Comparison of ENCODE assay signal across 16 mouse cellular contexts in the genomic region with DNA sequence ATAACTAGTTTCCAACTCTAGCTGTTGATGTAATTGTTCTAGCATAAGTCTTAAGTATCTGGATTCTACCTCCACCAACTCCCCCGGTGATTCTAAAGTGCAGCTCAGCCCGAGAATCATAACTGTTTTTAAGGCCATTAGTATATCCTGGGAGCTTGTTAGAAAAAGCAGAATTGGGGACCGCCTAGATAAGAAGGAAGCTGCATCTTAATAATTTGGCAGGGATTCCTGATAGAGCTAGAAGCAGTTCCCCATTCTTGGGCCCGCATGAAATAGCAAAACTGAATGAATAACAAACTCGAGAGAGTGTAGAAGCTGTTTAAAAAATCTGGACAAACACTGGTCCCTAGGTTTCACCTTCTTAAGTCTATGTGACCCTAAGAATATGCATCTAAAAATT. TPM values are rescaled to one million over a fixed set of nuclear protein-coding genes. Genes with fewer than 3 reads are reported as not detected.
DNase-seq lines count a peak whose midpoint lies in the region; ATAC-seq and TF ChIP-seq lines count a peak whose summit lies in the region.
"Had no signal": no experiment of that assay in that cellular context is flagged by ENCODE, and none has a peak within 500 bp of the region (broad histone marks: within the 10 kb centered on the region; RNA-seq: fewer than 3 reads in every experiment).

No protein-coding gene starts in this region.

- no peaks in the 10 kb centered on the region; the same call in 1 of the 2 replicates for H3K27me3 ChIP-seq in hindbrain, embryonic 13.5 days
- no peaks in the 10 kb centered on the region for H3K27me3 ChIP-seq in hindbrain, postnatal 0 days (ENCODE audit: insufficient read depth, low read length)
- H3K27me3 ChIP-seq in megakaryocyte, embryonic 14.5 days (replicated peaks), result no peaks in the 10 kb centered on the region
- no peaks in the 10 kb centered on the region for H3K27me3 ChIP-seq in embryonic facial prominence, embryonic 10.5 days (replicated peaks; ENCODE audit: low read depth, poor library complexity, severe bottlenecking)
- H3K27me3 ChIP-seq in limb, embryonic 13.5 days, result no peaks in the 10 kb centered on the region
- no peaks in the 10 kb centered on the region for H3K27me3 ChIP-seq in intestine, embryonic 15.5 days (replicated peaks)

- no peak for DNase-seq in hindbrain, postnatal 0 days (ENCODE audit: low spot score)
- no peak for DNase-seq in embryonic facial prominence, embryonic 10.5 days (ENCODE audit: low spot score)
- no peak for DNase-seq in c-Kit-positive CD71-positive TER-119-positive erythroid progenitor cells, embryonic 14.5 days (ENCODE audit: low spot score)
- DNase-seq: adrenal gland, adult 2 months; cerebellum, adult 8-10 months; gastrocnemius, postnatal 10 days; heart, postnatal 4 days; kidney, adult 8-10 months; lung, postnatal 14 days; retina, postnatal 1 day had no signal

- peak overlapping the region; percentile 43; the same call in 1 of the 2 replicates for H3K4me3 ChIP-seq in hindbrain, embryonic 13.5 days
- no peak overlapping the region for H3K4me3 ChIP-seq in hindbrain, postnatal 0 days (ENCODE audit: low read length)
- peak overlapping the region; percentile 96 for H3K4me3 ChIP-seq in megakaryocyte, embryonic 14.5 days (replicated peaks)
- H3K4me3 ChIP-seq in embryonic facial prominence, embryonic 10.5 days, result peak overlapping the region; percentile 98; the same call in 1 of the 2 replicates
- peak overlapping the region; percentile 98 for H3K4me3 ChIP-seq in limb, embryonic 13.5 days
- no peak overlapping the region for H3K4me3 ChIP-seq in intestine, embryonic 15.5 days (replicated peaks)

- H3K4me1 ChIP-seq in hindbrain, embryonic 13.5 days (replicated peaks), result peaks cover 34% of the 10 kb centered on the region
- H3K4me1 ChIP-seq in hindbrain, postnatal 0 days (ENCODE audit: insufficient read depth, low read length), result peaks cover 23% of the 10 kb centered on the region
- peaks cover 47% of the 10 kb centered on the region for H3K4me1 ChIP-seq in megakaryocyte, embryonic 14.5 days
- H3K4me1 ChIP-seq in embryonic facial prominence, embryonic 10.5 days, result peaks cover 32% of the 10 kb centered on the region
- peaks cover 31% of the 10 kb centered on the region for H3K4me1 ChIP-seq in limb, embryonic 13.5 days
- H3K4me1 ChIP-seq in intestine, embryonic 15.5 days (replicated peaks), result peaks cover 25% of the 10 kb centered on the region

- H3K4me2 ChIP-seq in hindbrain, embryonic 13.5 days, result peak overlapping the region; percentile 64
- H3K4me2 ChIP-seq in hindbrain, postnatal 0 days (ENCODE audit: low read depth, low read length), result no peak overlapping the region
- H3K4me2 ChIP-seq in limb, embryonic 13.5 days (replicated peaks), result peak overlapping the region; percentile 64
- H3K4me2 ChIP-seq in intestine, embryonic 15.5 days (replicated peaks), result no peak overlapping the region

- peaks cover 34% of the 10 kb centered on the region for H3K36me3 ChIP-seq in hindbrain, embryonic 13.5 days
- peaks cover 13% of the 10 kb centered on the region; the same call in 1 of the 2 replicates for H3K36me3 ChIP-seq in hindbrain, postnatal 0 days (ENCODE audit: insufficient read depth, low read length)
- H3K36me3 ChIP-seq in megakaryocyte, embryonic 14.5 days (replicated peaks; ENCODE audit: low read length), result peaks cover 65% of the 10 kb centered on the region
- H3K36me3 ChIP-seq in embryonic facial prominence, embryonic 10.5 days (replicated peaks), result peaks cover 61% of the 10 kb centered on the region
- peaks cover 52% of the 10 kb centered on the region for H3K36me3 ChIP-seq in limb, embryonic 13.5 days
- H3K36me3 ChIP-seq in intestine, embryonic 15.5 days, result peaks cover 16% of the 10 kb centered on the region

- no peak for TF ChIP-seq CTCF in hindbrain, postnatal 0 days (IDR thresholded peaks at IDR 0.05; ENCODE audit: low read depth)

- no peak overlapping the region for H3K27ac ChIP-seq in hindbrain, embryonic 13.5 days
- H3K27ac ChIP-seq in hindbrain, postnatal 0 days, result no peak overlapping the region
- H3K27ac ChIP-seq in embryonic facial prominence, embryonic 10.5 days (replicated peaks), result no peak overlapping the region
- H3K27ac ChIP-seq in limb, embryonic 13.5 days, result no peak overlapping the region
- no peak overlapping the region for H3K27ac ChIP-seq in intestine, embryonic 15.5 days

- WGBS in hindbrain, embryonic 13.5 days, result 75% methylated on average over 5 of the region's 5 CpGs
- WGBS in hindbrain, postnatal 0 days, result 74% methylated on average over 5 of the region's 5 CpGs
- 75% methylated on average over 5 of the region's 5 CpGs for WGBS in embryonic facial prominence, embryonic 10.5 days
- WGBS in limb, embryonic 13.5 days, result 72% methylated on average over 5 of the region's 5 CpGs
- 68% methylated on average over 5 of the region's 5 CpGs for WGBS in intestine, embryonic 15.5 days

- no peaks in the 10 kb centered on the region for H3K9me3 ChIP-seq in hindbrain, embryonic 13.5 days
- H3K9me3 ChIP-seq in hindbrain, postnatal 0 days (ENCODE audit: low read length), result no peaks in the 10 kb centered on the region
- no peaks in the 10 kb centered on the region for H3K9me3 ChIP-seq in megakaryocyte, embryonic 14.5 days
- H3K9me3 ChIP-seq in embryonic facial prominence, embryonic 10.5 days, result no peaks in the 10 kb centered on the region
- H3K9me3 ChIP-seq in limb, embryonic 13.5 days, result no peaks in the 10 kb centered on the region
- no peaks in the 10 kb centered on the region for H3K9me3 ChIP-seq in intestine, embryonic 15.5 days
- H3K9me3 ChIP-seq: heart, embryonic 10.5 days had no signal

- H3K9ac ChIP-seq in hindbrain, embryonic 13.5 days, result no peak overlapping the region
- no peak overlapping the region for H3K9ac ChIP-seq in hindbrain, postnatal 0 days (replicated peaks; ENCODE audit: low read length)
- no peak overlapping the region for H3K9ac ChIP-seq in limb, embryonic 13.5 days
- H3K9ac ChIP-seq in intestine, embryonic 15.5 days, result no peak overlapping the region

- no peak for ATAC-seq in hindbrain, embryonic 13.5 days (ENCODE audit: low FRiP score)
- no peak for ATAC-seq in hindbrain, postnatal 0 days
- no peak for ATAC-seq in megakaryocyte, adult 5-6 weeks (ENCODE audit: poor library complexity, severe bottlenecking)
- no peak for ATAC-seq in limb, embryonic 13.5 days (ENCODE audit: low FRiP score, low read depth)
- ATAC-seq in intestine, embryonic 15.5 days, result no peak

RNA-seq across cellular contexts. Expression of a gene that starts 1.7 kb away (rescaled TPM):
- 47.1 and 49.9 TPM in 2 replicates for polyA plus RNA-seq in hindbrain, embryonic 13.5 days (2015; fragmentation: Nextera tagmentation; extraction: Ambion mirVana)
- total RNA-seq in hindbrain, postnatal 0 days (2014; rRNA removed), result 23.7 and 26.0 TPM in 2 replicates
- 26.4 and 29.8 TPM in 2 replicates for polyA plus RNA-seq in hindbrain, postnatal 0 days (2015; fragmentation: Nextera tagmentation; extraction: Ambion mirVana)
- polyA plus RNA-seq in megakaryocyte, embryonic 14.5 days (2012; ENCODE audit: insufficient read depth, low replicate concordance), result 518 and 624 TPM in 2 replicates
- total RNA-seq in megakaryocyte, adult 5-6 weeks (2015), result 119 and 123 TPM in 2 replicates
- 23.5 and 36.8 TPM in 2 replicates for total RNA-seq in megakaryocyte, adult 5-6 weeks (2017)
- 85.6 and 88.0 TPM in 2 replicates for polyA plus RNA-seq in embryonic facial prominence, embryonic 10.5 days (2016; fragmentation: Nextera tagmentation; extraction: Ambion mirVana)
- polyA plus RNA-seq in limb, embryonic 13.5 days (2015; fragmentation: Nextera tagmentation; extraction: Ambion mirVana), result 63.7 and 66.8 TPM in 2 replicates
- polyA plus RNA-seq in intestine, embryonic 15.5 days (2015; fragmentation: Nextera tagmentation; extraction: Ambion mirVana), result 43.7 and 47.1 TPM in 2 replicates

RNA-seq across cellular contexts. Expression of a gene that starts 13.6 kb away (rescaled TPM):
- 99.1 and 105 TPM in 2 replicates for polyA plus RNA-seq in hindbrain, embryonic 13.5 days (2015; fragmentation: Nextera tagmentation; extraction: Ambion mirVana)
- total RNA-seq in hindbrain, postnatal 0 days (2014; rRNA removed), result 48.6 and 50.8 TPM in 2 replicates
- 77.6 and 78.6 TPM in 2 replicates for polyA plus RNA-seq in hindbrain, postnatal 0 days (2015; fragmentation: Nextera tagmentation; extraction: Ambion mirVana)
- 7.5 and 49.6 TPM in 2 replicates for polyA plus RNA-seq in megakaryocyte, embryonic 14.5 days (2012; ENCODE audit: insufficient read depth, low replicate concordance)
- total RNA-seq in megakaryocyte, adult 5-6 weeks (2015), result 15.1 and 21.1 TPM in 2 replicates
- 51.0 and 66.7 TPM in 2 replicates for total RNA-seq in megakaryocyte, adult 5-6 weeks (2017)
- 179 and 183 TPM in 2 replicates for polyA plus RNA-seq in embryonic facial prominence, embryonic 10.5 days (2016; fragmentation: Nextera tagmentation; extraction: Ambion mirVana)
- polyA plus RNA-seq in limb, embryonic 13.5 days (2015; fragmentation: Nextera tagmentation; extraction: Ambion mirVana), result 121 and 124 TPM in 2 replicates
- polyA plus RNA-seq in intestine, embryonic 15.5 days (2015; fragmentation: Nextera tagmentation; extraction: Ambion mirVana), result 85.7 and 90.1 TPM in 2 replicates

RNA-seq across cellular contexts. Expression of a gene that starts 13.7 kb away (rescaled TPM):
- 32.9 and 37.4 TPM in 2 replicates for polyA plus RNA-seq in hindbrain, embryonic 13.5 days (2015; fragmentation: Nextera tagmentation; extraction: Ambion mirVana)
- total RNA-seq in hindbrain, postnatal 0 days (2014; rRNA removed), result 14.2 and 17.3 TPM in 2 replicates
- 31.4 and 35.9 TPM in 2 replicates for polyA plus RNA-seq in hindbrain, postnatal 0 days (2015; fragmentation: Nextera tagmentation; extraction: Ambion mirVana)
- 31.4 and 57.9 TPM in 2 replicates for polyA plus RNA-seq in megakaryocyte, embryonic 14.5 days (2012; ENCODE audit: insufficient read depth, low replicate concordance)
- 20.8 and 30.4 TPM in 2 replicates for total RNA-seq in megakaryocyte, adult 5-6 weeks (2015)
- 23.8 and 28.4 TPM in 2 replicates for total RNA-seq in megakaryocyte, adult 5-6 weeks (2017)
- 31.0 and 33.0 TPM in 2 replicates for polyA plus RNA-seq in embryonic facial prominence, embryonic 10.5 days (2016; fragmentation: Nextera tagmentation; extraction: Ambion mirVana)
- 29.5 and 29.8 TPM in 2 replicates for polyA plus RNA-seq in limb, embryonic 13.5 days (2015; fragmentation: Nextera tagmentation; extraction: Ambion mirVana)
- polyA plus RNA-seq in intestine, embryonic 15.5 days (2015; fragmentation: Nextera tagmentation; extraction: Ambion mirVana), result 19.7 and 23.1 TPM in 2 replicates

RNA-seq across cellular contexts. Expression of a gene that starts 22.2 kb away (rescaled TPM):
- polyA plus RNA-seq in hindbrain, embryonic 13.5 days (2015; fragmentation: Nextera tagmentation; extraction: Ambion mirVana), result 15.8 and 16.3 TPM in 2 replicates
- total RNA-seq in hindbrain, postnatal 0 days (2014; rRNA removed), result 2.2 and 3.6 TPM in 2 replicates
- polyA plus RNA-seq in hindbrain, postnatal 0 days (2015; fragmentation: Nextera tagmentation; extraction: Ambion mirVana), result 10.9 and 13.2 TPM in 2 replicates
- 5.3 and 22.0 TPM in 2 replicates for polyA plus RNA-seq in megakaryocyte, embryonic 14.5 days (2012; ENCODE audit: insufficient read depth, low replicate concordance)
- total RNA-seq in megakaryocyte, adult 5-6 weeks (2015), result 7.8 and 8.7 TPM in 2 replicates
- 9.4 and 15.4 TPM in 2 replicates for total RNA-seq in megakaryocyte, adult 5-6 weeks (2017)
- polyA plus RNA-seq in embryonic facial prominence, embryonic 10.5 days (2016; fragmentation: Nextera tagmentation; extraction: Ambion mirVana), result 15.8 and 17.8 TPM in 2 replicates
- 19.0 and 20.3 TPM in 2 replicates for polyA plus RNA-seq in limb, embryonic 13.5 days (2015; fragmentation: Nextera tagmentation; extraction: Ambion mirVana)
- polyA plus RNA-seq in intestine, embryonic 15.5 days (2015; fragmentation: Nextera tagmentation; extraction: Ambion mirVana), result 19.5 and 20.2 TPM in 2 replicates

RNA-seq across cellular contexts. Expression of a gene that starts 26.2 kb away (rescaled TPM):
- polyA plus RNA-seq in hindbrain, embryonic 13.5 days (2015; fragmentation: Nextera tagmentation; extraction: Ambion mirVana), result 481 and 487 TPM in 2 replicates
- total RNA-seq in hindbrain, postnatal 0 days (2014; rRNA removed), result 235 and 572 TPM in 2 replicates
- 664 and 717 TPM in 2 replicates for polyA plus RNA-seq in hindbrain, postnatal 0 days (2015; fragmentation: Nextera tagmentation; extraction: Ambion mirVana)
- 16.3 and 87.7 TPM in 2 replicates for polyA plus RNA-seq in megakaryocyte, embryonic 14.5 days (2012; ENCODE audit: insufficient read depth, low replicate concordance)
- 263 and 351 TPM in 2 replicates for total RNA-seq in megakaryocyte, adult 5-6 weeks (2015)
- total RNA-seq in megakaryocyte, adult 5-6 weeks (2017), result 273 and 274 TPM in 2 replicates
- 365 and 398 TPM in 2 replicates for polyA plus RNA-seq in embryonic facial prominence, embryonic 10.5 days (2016; fragmentation: Nextera tagmentation; extraction: Ambion mirVana)
- polyA plus RNA-seq in limb, embryonic 13.5 days (2015; fragmentation: Nextera tagmentation; extraction: Ambion mirVana), result 435 and 440 TPM in 2 replicates
- 486 and 556 TPM in 2 replicates for polyA plus RNA-seq in intestine, embryonic 15.5 days (2015; fragmentation: Nextera tagmentation; extraction: Ambion mirVana)

Comparison
In these comparisons a context has a peak if more than half of its experiments do, and no peak if none do; other contexts are left out.
1. H3K4me2 ChIP-seq: peak in hindbrain, embryonic 13.5 days (single experiment) and limb, embryonic 13.5 days (single experiment); none in hindbrain, postnatal 0 days (single experiment) and intestine, embryonic 15.5 days (single experiment).
2. H3K4me3 ChIP-seq: peak in hindbrain, embryonic 13.5 days (single experiment), megakaryocyte, embryonic 14.5 days (single experiment), embryonic facial prominence, embryonic 10.5 days (single experiment) and limb, embryonic 13.5 days (single experiment); none in hindbrain, postnatal 0 days (single experiment) and intestine, embryonic 15.5 days (single experiment).